Mouse (Mus musculus): Measurements from ENCODE around the gene Mip. TPM values are rescaled to one million over a fixed set of nuclear protein-coding genes. Genes with fewer than 3 reads are reported as not detected.
"Not testable (repeated sequence)": the region's sequence is repeated elsewhere in the genome, so short reads cannot be mapped to it uniquely, and the experiment has no call there.

Gene Mip
- polyA plus RNA-seq, 1 experiment from 2014 or later = 0.28 TPM

DNA sequence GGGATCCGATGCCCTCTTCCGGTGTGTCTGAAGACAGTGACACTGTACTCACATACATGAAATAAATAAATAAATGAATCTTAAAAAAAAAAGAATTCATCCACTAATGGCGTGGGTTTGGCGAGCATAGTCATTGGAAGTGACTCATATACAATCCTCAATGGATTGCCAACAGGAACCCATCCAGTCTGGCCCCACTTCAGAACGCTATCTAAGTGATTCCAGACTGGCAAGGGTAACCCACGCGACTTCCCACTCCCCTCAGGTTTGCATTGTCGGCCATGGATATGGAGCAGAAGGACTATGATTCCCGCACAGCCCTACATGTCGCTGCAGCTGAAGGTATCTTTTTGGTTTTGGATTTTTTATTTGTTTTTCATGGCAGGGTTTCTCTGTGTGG lies 17.3 kb upstream of the Mip start:
- no peak overlapping the region for H3K4me2 ChIP-seq (ENCODE audit: low read depth, low read length, severe bottlenecking)
- no peak overlapping the region for H3K27ac ChIP-seq (ENCODE audit: low read depth, low read length)
- H3K9ac ChIP-seq (ENCODE audit: low read length) = no peak overlapping the region
- no peaks in the 10 kb centered on the region for H3K9me3 ChIP-seq (ENCODE audit: control insufficient read depth, low read length)
- H3K4me3 ChIP-seq (ENCODE audit: low read depth, low read length) = no peak overlapping the region
- DNase-seq (ENCODE audit: low spot score) (no peak), ATAC-seq (replicated peaks; ENCODE audit: low FRiP score) (no peak)
- H3K4me1 ChIP-seq (replicated peaks; ENCODE audit: control insufficient read depth, insufficient read depth, low read length) = peaks cover 6% of the 10 kb centered on the region; the same call in 1 of the 2 replicates
- H3K36me3 ChIP-seq (ENCODE audit: control insufficient read depth, insufficient read depth, low read length) = no peaks in the 10 kb centered on the region
- H3K27me3 ChIP-seq (ENCODE audit: control insufficient read depth, insufficient read depth, low read length) = no peaks in the 10 kb centered on the region
- WGBS = 94% methylated on average over 10 of the region's 10 CpGs

DNA sequence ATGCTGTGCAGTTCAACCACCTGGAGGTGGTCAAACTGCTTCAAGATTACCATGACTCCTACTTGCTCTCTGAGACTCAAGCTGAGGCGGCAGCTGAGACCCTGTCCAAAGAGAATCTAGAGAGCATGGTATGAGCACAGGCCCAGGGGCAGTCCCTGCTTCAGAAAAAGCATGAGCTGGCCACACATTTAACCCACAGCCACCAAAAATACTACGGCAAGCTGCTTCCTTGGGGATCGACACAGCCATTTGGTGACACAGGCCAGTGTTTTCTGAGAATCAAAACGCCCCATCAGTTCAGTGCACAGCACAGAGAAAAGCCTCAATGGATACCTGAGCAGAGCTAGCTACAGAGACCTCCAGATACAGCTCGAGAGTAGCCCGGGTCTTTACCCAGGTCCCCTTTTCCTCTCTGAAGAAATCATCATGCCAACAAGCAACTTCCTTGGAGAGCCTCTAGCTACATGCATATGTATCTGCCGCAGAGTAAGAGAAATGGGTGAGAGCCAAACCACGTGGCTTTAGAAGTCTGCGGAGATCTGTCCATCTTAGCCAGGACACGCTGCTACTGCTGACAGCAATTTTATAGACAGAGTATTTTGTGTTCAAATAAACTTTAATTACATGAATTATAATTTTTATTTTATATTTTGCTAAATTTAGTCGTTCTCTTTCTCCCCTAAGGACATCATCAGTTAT lies 16.2 kb upstream of the Mip start:
- no peak for ATAC-seq (replicated peaks; ENCODE audit: low FRiP score)
- peaks cover 6% of the 10 kb centered on the region; the same call in 1 of the 2 replicates for H3K4me1 ChIP-seq (replicated peaks; ENCODE audit: control insufficient read depth, insufficient read depth, low read length)
- no peak overlapping the region for H3K4me2 ChIP-seq (ENCODE audit: low read depth, low read length, severe bottlenecking)
- H3K9ac ChIP-seq (ENCODE audit: low read length) = no peak overlapping the region
- WGBS = 94% methylated on average over 11 of the region's 11 CpGs
- H3K27ac ChIP-seq (ENCODE audit: low read depth, low read length) = no peak overlapping the region
- no peaks in the 10 kb centered on the region for H3K27me3 ChIP-seq (ENCODE audit: control insufficient read depth, insufficient read depth, low read length)
- DNase-seq (ENCODE audit: low spot score) = no peak
- H3K9me3 ChIP-seq (ENCODE audit: control insufficient read depth, low read length) = no peaks in the 10 kb centered on the region
- H3K4me3 ChIP-seq (ENCODE audit: low read depth, low read length) = no peak overlapping the region
- H3K36me3 ChIP-seq (ENCODE audit: control insufficient read depth, insufficient read depth, low read length) = no peaks in the 10 kb centered on the region

- Histone ChIP-seq H3K4me3 (ENCODE audit: low read depth, low read length) (no peak overlapping the region), H3K4me1 (replicated peaks; ENCODE audit: control insufficient read depth, insufficient read depth, low read length) (peaks cover 6% of the 10 kb centered on the region; the same call in 1 of the 2 replicates), H3K27ac (ENCODE audit: low read depth, low read length) (no peak overlapping the region), H3K9me3 (ENCODE audit: control insufficient read depth, low read length) (no peaks in the 10 kb centered on the region), H3K4me2 (ENCODE audit: low read depth, low read length, severe bottlenecking) (no peak overlapping the region), H3K36me3 (ENCODE audit: control insufficient read depth, insufficient read depth, low read length) (no peaks in the 10 kb centered on the region), H3K27me3 (ENCODE audit: control insufficient read depth, insufficient read depth, low read length) (no peaks in the 10 kb centered on the region), H3K9ac (ENCODE audit: low read length) (no peak overlapping the region)
- WGBS = 94% methylated on average over 2 of the region's 2 CpGs
- DNase-seq (ENCODE audit: low spot score) (no peak), ATAC-seq (replicated peaks; ENCODE audit: low FRiP score) (no peak)
Observed at GRCm38 (mm10) chr10:128210131-128210530, 15.5 kb upstream of the Mip start.

GRCm38 (mm10) chr10:128210954-128211353 lies 14.7 kb upstream of the Mip start:
- peak overlapping the region; percentile 85 for H3K4me2 ChIP-seq (ENCODE audit: low read depth, low read length, severe bottlenecking)
- H3K36me3 ChIP-seq (ENCODE audit: control insufficient read depth, insufficient read depth, low read length) = no peaks in the 10 kb centered on the region
- no peaks in the 10 kb centered on the region for H3K27me3 ChIP-seq (ENCODE audit: control insufficient read depth, insufficient read depth, low read length)
- H3K4me1 ChIP-seq (replicated peaks; ENCODE audit: control insufficient read depth, insufficient read depth, low read length) = peaks cover 6% of the 10 kb centered on the region; the same call in 1 of the 2 replicates
- H3K9ac ChIP-seq (ENCODE audit: low read length) = peak overlapping the region; percentile 41
- DNase-seq (ENCODE audit: low spot score) (no peak), ATAC-seq (replicated peaks; ENCODE audit: low FRiP score) (peak; percentile 22; the same call in 1 of the 2 replicates)
- no peak overlapping the region; the same call in 1 of the 2 replicates for H3K27ac ChIP-seq (ENCODE audit: low read depth, low read length)
- peak overlapping the region; percentile 47 for H3K4me3 ChIP-seq (ENCODE audit: low read depth, low read length)
- WGBS = 33% methylated on average over 14 of the region's 14 CpGs
- no peaks in the 10 kb centered on the region for H3K9me3 ChIP-seq (ENCODE audit: control insufficient read depth, low read length)

- Histone ChIP-seq H3K4me2 (ENCODE audit: low read depth, low read length, severe bottlenecking) (peak within 1 kb of the TSS; percentile 85), H3K4me1 (replicated peaks; ENCODE audit: control insufficient read depth, insufficient read depth, low read length) (peaks cover 6% of the 10 kb centered on the region; the same call in 1 of the 2 replicates), H3K9ac (ENCODE audit: low read length) (peak within 1 kb of the TSS; percentile 41), H3K36me3 (ENCODE audit: control insufficient read depth, insufficient read depth, low read length) (no peaks in the 10 kb centered on the region), H3K27me3 (ENCODE audit: control insufficient read depth, insufficient read depth, low read length) (no peaks in the 10 kb centered on the region), H3K4me3 (ENCODE audit: low read depth, low read length) (peak within 1 kb of the TSS; percentile 47), H3K27ac (ENCODE audit: low read depth, low read length) (no peak within 1 kb of the TSS; the same call in 1 of the 2 replicates), H3K9me3 (ENCODE audit: control insufficient read depth, low read length) (no peaks in the 10 kb centered on the region)
- peak; percentile 96 for ATAC-seq (replicated peaks; ENCODE audit: low FRiP score)
- WGBS = under 1% methylated on average over 30 of the region's 30 CpGs
- DNase-seq (ENCODE audit: low spot score) = peak; percentile 95
Observed at GRCm38 (mm10) chr10:128211390-128212108, 14.1 kb upstream of the Mip start, which contains the start of gene Spryd4. Gene Spryd4 (minus strand): TSS chr10:128211807.

GRCm38 (mm10) chr10:128212148-128212547 lies 13.5 kb upstream of the Mip start:
- Histone ChIP-seq H3K9me3 (ENCODE audit: control insufficient read depth, low read length) (no peaks in the 10 kb centered on the region), H3K4me3 (ENCODE audit: low read depth, low read length) (peak overlapping the region; percentile 47), H3K4me2 (ENCODE audit: low read depth, low read length, severe bottlenecking) (peak overlapping the region; percentile 85), H3K27me3 (ENCODE audit: control insufficient read depth, insufficient read depth, low read length) (no peaks in the 10 kb centered on the region), H3K9ac (ENCODE audit: low read length) (peak overlapping the region; percentile 41), H3K36me3 (ENCODE audit: control insufficient read depth, insufficient read depth, low read length) (no peaks in the 10 kb centered on the region), H3K27ac (ENCODE audit: low read depth, low read length) (no peak overlapping the region), H3K4me1 (replicated peaks; ENCODE audit: control insufficient read depth, insufficient read depth, low read length) (peaks cover 6% of the 10 kb centered on the region; the same call in 1 of the 2 replicates)
- DNase-seq (ENCODE audit: low spot score) (no peak), ATAC-seq (replicated peaks; ENCODE audit: low FRiP score) (no peak)
- WGBS = 52% methylated on average over 6 of the region's 6 CpGs

DNA sequence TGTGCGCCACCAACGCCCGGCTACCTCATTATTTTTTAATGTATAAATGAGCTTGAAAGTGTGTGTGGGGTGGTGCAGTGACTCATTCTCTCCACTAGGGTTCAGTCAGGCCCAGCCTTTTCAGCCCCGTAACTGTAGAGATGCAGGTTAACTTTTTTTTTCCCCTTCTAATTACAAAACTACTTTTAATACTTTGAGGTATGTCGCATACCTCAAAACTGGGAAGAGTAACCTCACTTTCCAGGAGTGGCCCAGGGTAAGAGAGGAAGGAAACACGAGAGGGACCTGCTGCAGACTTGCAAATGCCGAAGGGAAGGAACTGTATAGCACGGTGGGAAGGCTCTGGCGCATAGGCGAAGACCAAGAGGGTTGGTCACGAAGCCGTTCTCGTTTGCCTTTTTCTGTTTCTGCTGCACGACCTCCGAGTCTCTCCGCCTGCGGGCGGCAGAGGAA lies 12.7 kb upstream of the Mip start:
- Histone ChIP-seq H3K4me2 (ENCODE audit: low read depth, low read length, severe bottlenecking) (peak overlapping the region; percentile 38), H3K9ac (ENCODE audit: low read length) (no peak overlapping the region), H3K4me1 (replicated peaks; ENCODE audit: control insufficient read depth, insufficient read depth, low read length) (peaks cover 6% of the 10 kb centered on the region; the same call in 1 of the 2 replicates), H3K36me3 (ENCODE audit: control insufficient read depth, insufficient read depth, low read length) (no peaks in the 10 kb centered on the region), H3K27ac (ENCODE audit: low read depth, low read length) (no peak overlapping the region), H3K9me3 (ENCODE audit: control insufficient read depth, low read length) (no peaks in the 10 kb centered on the region), H3K4me3 (ENCODE audit: low read depth, low read length) (peak overlapping the region; percentile 3), H3K27me3 (ENCODE audit: control insufficient read depth, insufficient read depth, low read length) (no peaks in the 10 kb centered on the region)
- WGBS = 3% methylated on average over 18 of the region's 18 CpGs
- ATAC-seq (replicated peaks; ENCODE audit: low FRiP score) = 0 out of 2 replicates have a peak, but pooled peaks have one; percentile 50
- peak; percentile 78 for DNase-seq (ENCODE audit: low spot score)

GRCm38 (mm10) chr10:128214112-128214511 lies 11.5 kb upstream of the Mip start:
- 89% methylated on average over 4 of the region's 4 CpGs for WGBS

More at GRCm38 (mm10) chr10:128214112-128214511, 11.5 kb upstream of the Mip start:
- not testable (repeated sequence) for H3K4me1 ChIP-seq (replicated peaks; ENCODE audit: control insufficient read depth, insufficient read depth, low read length); H3K36me3 ChIP-seq (ENCODE audit: control insufficient read depth, insufficient read depth, low read length); H3K27me3 ChIP-seq (ENCODE audit: control insufficient read depth, insufficient read depth, low read length); ATAC-seq (replicated peaks; ENCODE audit: low FRiP score); DNase-seq (ENCODE audit: low spot score); H3K9me3 ChIP-seq (ENCODE audit: control insufficient read depth, low read length); H3K9ac ChIP-seq (ENCODE audit: low read length); H3K4me2 ChIP-seq (ENCODE audit: low read depth, low read length, severe bottlenecking); H3K27ac ChIP-seq (ENCODE audit: low read depth, low read length); H3K4me3 ChIP-seq (ENCODE audit: low read depth, low read length)
